Mouse (Mus musculus): ENCODE data around the gene Golm1.

DNA sequence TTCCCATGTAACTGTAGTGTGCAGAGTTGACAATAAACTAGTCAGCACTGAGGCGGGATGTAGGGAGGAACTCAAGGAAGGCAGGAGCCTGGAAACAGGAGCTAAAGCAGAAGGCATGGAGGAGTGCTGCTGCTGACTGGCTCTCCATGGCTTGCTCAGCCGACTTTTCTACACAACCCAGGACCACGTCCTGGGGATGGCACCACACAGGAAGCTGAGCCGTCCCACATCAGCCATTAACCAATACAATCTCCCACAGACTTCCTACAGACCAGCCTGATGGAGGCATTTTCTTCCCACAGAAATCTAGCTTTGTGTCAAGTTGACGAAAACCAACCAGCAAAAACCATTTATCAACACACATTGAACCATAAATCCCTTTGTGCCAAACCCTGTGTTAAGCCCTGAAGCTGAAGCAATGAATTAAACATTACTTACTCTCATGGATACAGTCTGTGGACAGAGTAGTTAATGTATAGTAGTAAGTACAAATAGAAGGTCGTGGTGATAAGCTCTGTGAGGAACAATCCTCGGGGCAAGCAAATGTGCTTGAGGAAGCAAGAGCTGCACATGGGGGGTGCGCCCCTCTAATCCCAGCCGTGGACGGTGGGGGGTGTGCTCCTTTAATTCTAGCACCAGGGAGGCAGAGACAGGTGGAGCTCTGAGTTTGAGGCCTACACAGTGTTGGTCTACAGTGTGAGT, 70.2 kb downstream of the Golm1 start:
- no peak for TF ChIP-seq POLR2A (IDR thresholded peaks at IDR 0.05; ENCODE audit: borderline replicate concordance, control insufficient read depth, low read depth, low read length)
- TF ChIP-seq CTCF (IDR thresholded peaks at IDR 0.05; ENCODE audit: control insufficient read depth, insufficient read depth, low read length), result no peak
